Mouse (Mus musculus) adrenal gland (tissue): Measurements from ENCODE around the gene Nop53.

Experiments used
- intact Hi-C: fragments of 180-260 bp; cut with DNase I; formaldehyde crosslinking; loops from one replicate; pipeline ENCODE4 v1.15.1; 2025
- long read RNA-seq, 2 experiments: library from polyadenylated mRNA; unstranded; transcript quantifications; one replicate each; pipeline ENCODE4 v2.0.0; 2020; ENCODE audit warnings: borderline replicate concordance in 1 of 2; ENCODE audit not compliant: insufficient replicate concordance in 1 of 2

Gene Nop53
- long read RNA-seq, experiment 1, transcript Nop53-201 (13 exons, 3,176 nt), result major isoform, 108 of 123 reads
- long read RNA-seq, experiment 1, partial matches to known transcripts, result 13 of 123 reads
- long read RNA-seq, experiment 1, other reads (novel, unspliced or antisense), result 2 of 123 reads
- long read RNA-seq, experiment 2, transcript Nop53-201 (13 exons, 3,176 nt), result major isoform, 106 of 125 reads
- long read RNA-seq, experiment 2, partial matches to known transcripts, result 15 of 125 reads
- long read RNA-seq, experiment 2, other reads (novel, unspliced or antisense), result 3 of 125 reads

GRCm38 (mm10) chr7:15945721-15946536 lies at the start of gene Nop53:
Gene Nop53, minus strand, starts transcription at chr7:15946074.
- intact Hi-C loops, result no loop called here

DNA sequence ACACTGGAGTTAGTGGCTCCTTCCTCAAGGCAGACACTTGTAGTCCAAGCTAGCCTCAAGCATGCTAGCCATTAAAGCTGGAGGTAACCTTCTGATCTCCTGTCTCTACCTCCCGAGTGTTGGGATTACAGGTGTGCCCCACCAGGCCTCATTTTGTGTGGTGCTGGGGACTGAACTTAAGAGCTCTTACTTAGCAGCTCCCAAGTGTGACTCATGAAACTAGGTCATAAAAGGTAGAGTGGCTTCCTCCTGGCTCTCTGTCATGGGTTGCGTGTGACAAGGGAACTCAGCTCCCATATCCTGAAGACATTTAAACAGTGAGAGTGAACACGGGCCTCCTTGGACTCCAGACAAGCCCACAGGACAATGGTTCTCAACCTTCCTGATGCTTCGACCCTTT lies 47.9 kb upstream of the Nop53 start:
- intact Hi-C loops, result no loop called here

DNA sequence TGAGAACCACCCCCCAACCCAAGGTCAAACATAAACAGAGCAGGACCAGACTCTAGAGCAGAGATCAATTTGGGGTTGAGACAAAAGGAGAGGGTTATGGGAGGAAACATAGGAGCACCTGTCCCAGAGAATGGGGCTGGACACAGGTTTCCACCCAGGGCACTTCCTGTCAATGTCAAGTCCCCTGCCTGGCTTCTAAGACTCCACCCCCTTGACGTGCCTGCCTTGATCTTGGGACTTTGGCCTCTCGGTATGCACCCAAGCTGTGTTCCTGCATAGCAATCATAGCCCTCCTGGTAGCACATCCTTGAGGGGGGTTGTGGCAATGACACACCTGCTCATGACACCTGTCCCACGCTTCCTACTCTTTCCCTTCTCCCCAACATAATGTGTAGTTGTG lies 47.3 kb upstream of the Nop53 start:
- intact Hi-C loops, result no loop called here

DNA sequence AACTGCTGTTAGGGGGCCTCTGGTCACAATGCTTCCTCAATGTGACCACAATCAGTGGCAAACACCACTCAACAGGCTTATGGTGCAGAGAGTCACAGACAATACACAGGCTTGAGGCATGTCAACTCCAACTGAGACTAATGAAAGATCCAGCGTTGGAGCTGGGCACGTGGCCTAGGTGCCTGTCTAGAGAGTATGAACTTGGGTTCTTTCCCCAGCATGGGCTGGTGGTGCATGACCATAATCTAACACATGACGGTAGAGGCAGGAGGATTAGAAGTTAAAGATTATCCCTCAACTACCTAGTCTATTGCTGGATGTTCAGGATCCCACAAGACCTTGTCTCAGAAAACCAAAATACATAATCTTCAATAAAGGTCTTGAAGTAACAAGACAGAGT lies 45.9 kb upstream of the Nop53 start:
- intact Hi-C loops, result no loop called here

- intact Hi-C loops, result no loop called here
Measured at GRCm38 (mm10) chr7:15987661-15988356, 41.9 kb upstream of the Nop53 start.

- intact Hi-C loops, result loop anchor here (2.0 kb wide), 2 partner anchors 68 to 172 kb away; no protein-coding TSS in a partner anchor
Measured at GRCm38 (mm10) chr7:15982729-15983407, 37.0 kb upstream of the Nop53 start.

DNA sequence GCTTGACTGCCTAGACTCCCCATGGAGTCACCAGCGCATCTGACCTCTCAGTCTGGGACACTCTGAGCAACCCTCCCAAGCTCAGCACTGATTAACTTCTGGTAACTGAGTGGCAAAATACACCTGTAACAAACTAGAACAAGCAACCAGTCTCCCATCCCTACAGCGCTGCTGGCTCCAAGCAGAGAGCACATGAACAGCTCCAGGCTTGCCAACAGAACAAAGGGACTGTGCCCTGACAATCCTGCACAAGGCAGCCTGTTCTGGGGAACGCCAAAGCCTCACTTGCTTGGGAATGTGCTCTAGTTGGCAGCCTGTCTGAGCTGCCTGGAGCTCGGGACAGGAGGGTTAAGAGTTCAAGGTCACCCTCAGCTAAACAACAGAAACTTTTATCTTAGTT lies 35.7 kb upstream of the Nop53 start:
- intact Hi-C loops, result no loop called here

GRCm38 (mm10) chr7:15980246-15980645 lies 34.4 kb upstream of the Nop53 start:
- intact Hi-C loops, result no loop called here

DNA sequence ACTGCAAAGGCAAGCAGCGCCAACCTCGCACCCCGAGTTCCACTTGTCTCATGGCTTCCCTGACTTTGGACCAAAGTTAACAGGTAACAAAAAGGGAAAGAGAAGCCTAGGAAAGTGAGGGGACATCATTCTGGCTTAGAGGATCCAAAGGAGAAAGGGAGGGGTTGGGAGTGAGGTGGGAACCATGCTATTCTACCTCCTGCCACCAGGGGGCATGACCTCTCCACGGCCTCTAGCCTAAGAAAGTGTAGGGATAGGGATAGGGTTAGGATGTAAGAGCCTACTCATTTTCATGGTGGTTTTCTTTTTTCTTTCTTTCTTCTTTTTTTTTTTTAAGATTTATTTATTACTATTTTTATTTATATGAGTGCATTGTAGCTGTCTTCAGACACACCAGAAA lies 30.0 kb upstream of the Nop53 start:
- intact Hi-C loops, result no loop called here

DNA sequence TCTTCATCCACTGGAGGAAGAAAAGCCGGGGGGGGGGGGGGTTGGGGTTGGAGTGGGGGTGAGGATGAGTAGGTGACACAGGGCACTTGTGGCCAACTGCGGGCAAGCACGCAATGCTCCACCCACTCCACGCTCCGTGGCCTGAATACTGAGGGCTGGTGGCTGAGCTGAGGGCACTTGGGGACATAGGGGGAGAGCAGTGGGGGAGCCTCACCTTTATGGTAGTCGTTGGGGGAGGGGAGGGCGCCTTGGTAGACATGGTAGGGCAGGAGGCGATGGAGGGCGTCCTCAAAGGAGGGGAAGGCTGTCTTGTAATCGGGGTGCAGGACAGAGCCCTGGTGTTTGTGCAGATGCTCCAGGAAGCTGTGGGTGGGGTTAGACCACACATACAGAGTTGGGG lies 29.6 kb upstream of the Nop53 start:
- intact Hi-C loops, result no loop called here

DNA sequence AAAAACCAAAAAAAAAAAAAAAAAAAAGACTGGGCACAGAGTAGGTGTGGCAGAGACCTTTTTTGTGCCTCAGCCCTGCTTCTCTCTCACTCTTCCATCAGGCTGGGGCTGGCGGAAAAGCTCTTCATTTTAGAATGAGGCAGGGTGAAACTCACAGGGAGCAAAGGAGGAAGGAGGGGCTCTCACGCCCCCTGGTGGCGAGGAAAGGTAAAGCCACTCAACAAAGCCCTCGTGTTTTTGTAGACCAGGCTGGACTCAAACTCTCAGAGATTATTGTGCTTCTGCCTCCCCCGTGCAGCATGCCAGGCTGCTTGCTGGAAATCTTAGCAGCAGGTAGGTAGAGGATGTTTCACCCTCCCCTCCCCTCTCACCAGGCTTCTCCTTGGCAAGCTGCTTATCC lies 28.8 kb upstream of the Nop53 start:
- intact Hi-C loops, result loop anchor here (5.0 kb wide), 1 partner anchor 42 kb away; no protein-coding TSS in a partner anchor

GRCm38 (mm10) chr7:15972247-15972646 lies 26.4 kb upstream of the Nop53 start:
- intact Hi-C loops, result loop anchor here (5.0 kb wide), 1 partner anchor 40 kb away; no protein-coding TSS in a partner anchor

GRCm38 (mm10) chr7:15969674-15970073 lies 23.8 kb upstream of the Nop53 start:
- intact Hi-C loops, result loop anchor here (5.0 kb wide), 1 partner anchor 37 kb away; no protein-coding TSS in a partner anchor

GRCm38 (mm10) chr7:15968322-15968721 lies 22.4 kb upstream of the Nop53 start:
- intact Hi-C loops, result no loop called here

DNA sequence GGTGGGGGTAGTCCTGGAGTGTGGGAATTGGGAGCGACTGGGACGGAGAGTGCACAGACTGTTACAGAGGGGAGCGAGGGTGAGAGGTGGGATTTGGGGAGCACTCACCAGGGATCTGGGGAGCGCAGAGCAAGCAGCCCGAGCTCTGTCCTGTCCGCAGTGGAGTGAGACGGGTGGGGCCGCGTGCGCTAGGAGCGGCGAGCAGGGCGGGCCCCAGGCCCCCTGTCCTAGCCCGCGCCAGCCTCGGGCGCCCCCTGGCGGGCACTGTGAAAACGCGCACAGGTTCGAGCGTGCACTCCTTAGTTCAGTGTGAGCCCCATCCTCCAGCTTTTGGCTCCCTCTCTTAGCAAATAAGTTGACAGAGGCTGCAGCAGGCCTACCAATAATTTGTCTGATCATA lies 21.4 kb upstream of the Nop53 start, which contains the start of gene Ehd2:
TSS of gene Ehd2 (minus strand) at position 256 of the 400 bp plus-strand sequence.
- intact Hi-C loops, result loop anchor here (1.0 kb wide), 1 partner anchor 19 kb away; no protein-coding TSS in a partner anchor

DNA sequence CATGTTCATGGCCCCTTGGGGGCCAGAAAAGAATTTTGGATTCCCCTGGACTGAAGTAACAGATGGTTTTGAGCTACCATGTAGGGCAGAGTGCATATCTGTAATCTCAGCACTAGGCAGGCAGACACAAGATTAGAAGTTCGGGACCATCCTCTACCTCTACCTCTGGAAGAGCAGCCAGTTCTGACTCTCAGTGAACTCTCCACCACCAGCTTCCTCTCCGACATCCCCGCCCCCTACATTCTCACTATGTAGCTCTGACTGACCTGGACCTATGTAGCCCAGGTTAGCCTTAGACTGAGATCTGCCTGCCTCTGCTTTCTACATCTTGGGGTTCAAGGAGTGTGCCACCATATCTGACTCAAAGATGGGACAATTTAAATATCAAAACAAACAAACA lies 20.6 kb upstream of the Nop53 start:
- intact Hi-C loops, result no loop called here

DNA sequence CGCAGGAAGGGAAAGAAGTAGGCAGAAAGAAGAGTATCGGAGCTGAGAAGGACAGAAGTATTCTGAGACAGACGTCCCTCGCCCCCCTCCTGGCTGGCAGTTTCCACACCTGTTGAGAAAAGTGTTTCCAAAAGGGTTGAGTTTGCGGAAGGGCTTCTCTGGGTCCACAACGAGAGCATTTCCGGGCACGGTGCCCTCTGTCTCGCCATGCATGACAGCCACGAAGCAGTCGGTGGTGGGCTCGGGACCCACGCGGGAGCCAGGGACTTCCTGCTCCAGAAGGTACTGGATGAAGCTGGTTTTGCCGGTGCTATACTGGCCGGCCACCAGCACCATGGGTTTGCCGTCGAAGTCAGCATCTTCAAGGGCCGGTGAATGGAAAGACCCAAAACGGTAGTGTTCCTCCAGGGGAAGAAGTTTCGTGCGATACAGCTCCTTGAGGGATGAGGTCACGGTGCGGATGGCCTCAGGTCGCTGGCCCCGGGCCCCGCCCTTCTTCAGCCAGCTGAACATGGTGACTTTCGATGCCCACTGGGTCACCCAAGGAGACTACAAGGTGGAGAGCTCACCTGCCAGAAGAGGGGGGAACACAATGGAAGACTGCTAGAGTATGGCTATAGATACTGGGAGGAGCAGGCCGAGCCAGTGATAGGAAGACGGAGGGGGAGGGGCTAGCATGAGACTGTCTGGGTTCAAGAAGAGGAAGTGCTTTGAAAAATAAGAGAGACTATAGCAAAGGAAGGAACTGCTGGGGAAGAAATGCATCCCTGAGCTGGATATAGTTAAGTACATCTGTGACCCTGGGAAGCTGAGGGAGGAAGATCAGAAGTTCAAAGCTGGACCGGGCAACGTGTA lies 18.2 kb upstream of the Nop53 start:
- intact Hi-C loops, result no loop called here

GRCm38 (mm10) chr7:15962311-15963288 lies 16.7 kb upstream of the Nop53 start:
- intact Hi-C loops, result no loop called here

DNA sequence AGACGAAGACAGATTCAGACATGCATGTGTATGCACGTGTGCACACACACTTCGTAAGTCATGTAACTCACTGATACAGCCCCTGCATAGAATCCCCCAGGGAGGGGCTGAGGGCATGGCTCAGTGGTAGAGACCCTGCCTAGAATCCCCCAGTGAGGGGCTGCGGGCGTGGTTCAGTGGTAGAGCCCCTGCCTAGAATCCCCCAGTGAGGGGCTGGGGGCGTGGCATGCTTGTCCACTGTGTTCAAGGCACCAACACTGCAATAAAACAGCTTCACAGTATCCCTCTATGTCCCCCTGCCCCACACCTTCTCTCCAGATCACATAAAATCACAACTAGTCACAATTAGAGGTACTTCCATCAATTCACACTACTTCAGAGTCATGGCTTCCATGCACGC lies 15.9 kb upstream of the Nop53 start:
- intact Hi-C loops, result no loop called here
